Mouse (Mus musculus) midbrain, postnatal 0 days (tissue): ENCODE measurements around the gene Reep1. TPM values are rescaled to one million over a fixed set of nuclear protein-coding genes. Genes with fewer than 3 reads are reported as not detected.
"Not testable (repeated sequence)": the region's sequence is repeated elsewhere in the genome, so short reads cannot be mapped to it uniquely, and the experiment has no call there.

Experiments used
- ATAC-seq: fragments of 200-750 bp; cut with Nextera tagmentation; 2 replicates; pipeline ENCODE4 v1.8.0; 2017; ENCODE audit warnings: moderate number of reproducible peaks, mild to moderate bottlenecking, moderate TSS enrichment, moderate library complexity; ENCODE audit not compliant: low FRiP score
- DNase-seq: peaks from one replicate; pipeline ENCODE4 v3.0.0-alpha.2; 2015; ENCODE audit warnings: low spot score
- H3K27ac ChIP-seq: fragments of 300-500 bp; sonication (generic); 2 replicates; pipeline ENCODE4 v1.5.1; 2014; ENCODE audit warnings: low read depth, mild to moderate bottlenecking, low read length, mixed read lengths
- H3K27me3 ChIP-seq: fragments of 300-500 bp; sonication (generic); 2 replicates; pipeline ENCODE4 v1.6.1; 2014; ENCODE audit warnings: low read length, control low read depth, mixed read lengths; ENCODE audit not compliant: insufficient read depth
- H3K36me3 ChIP-seq: fragments of 300-500 bp; sonication (generic); 2 replicates; pipeline ENCODE4 v1.6.1; 2014; ENCODE audit warnings: low read length, control low read depth, mixed read lengths; ENCODE audit not compliant: insufficient read depth
- H3K4me1 ChIP-seq: fragments of 300-500 bp; sonication (generic); 2 replicates; pipeline ENCODE4 v1.6.1; 2014; ENCODE audit warnings: mild to moderate bottlenecking, control low read depth, antibody characterized with exemption, low read length, mixed read lengths; ENCODE audit not compliant: insufficient read depth
- H3K4me2 ChIP-seq: fragments of 300-500 bp; sonication (generic); 2 replicates; pipeline ENCODE4 v1.6.1; 2014; ENCODE audit warnings: low read depth, mild to moderate bottlenecking, low read length, mixed read lengths; ENCODE audit not compliant: poor library complexity, severe bottlenecking
- H3K4me3 ChIP-seq: fragments of 300-500 bp; sonication (generic); 2 replicates; pipeline ENCODE4 v1.5.1; 2014; ENCODE audit warnings: low read depth, mild to moderate bottlenecking, low read length, moderate library complexity
- H3K9ac ChIP-seq: fragments of 300-500 bp; sonication (generic); replicated peaks from 2 replicates; pipeline ENCODE4 v1.6.1; 2014; ENCODE audit warnings: mild to moderate bottlenecking, low read length, moderate library complexity, mixed read lengths; ENCODE audit not compliant: poor library complexity, severe bottlenecking
- H3K9me3 ChIP-seq: fragments of 300-500 bp; sonication (generic); 2 replicates; pipeline ENCODE4 v1.6.1; 2016; ENCODE audit warnings: low read length, control low read depth
- CTCF ChIP-seq: IDR thresholded peaks from 2 replicates; pipeline ENCODE4 v1.5.1; 2016; ENCODE audit warnings: antibody characterized with exemption, mild to moderate bottlenecking
- WGBS: fragments of 180-500 bp; shearing (Covaris S2); extraction: QIAGEN DNeasy Blood & Tissue Kit; methylation state at CpG from one replicate; pipeline ENCODE4 v1.1.7; 2014; 5-methylcytosine and 5-hydroxymethylcytosine counted together
- polyA plus RNA-seq: library from polyadenylated mRNA; unstranded; fragments of >200 nt; fragmentation: Nextera tagmentation; extraction: Ambion mirVana; gene quantifications from 2 replicates; pipeline ENCODE4 v1.2.1, GENCODE M21; 2015
- total RNA-seq: library from RNA; depleted of rRNA; stranded (reverse); fragments of >200 nt; gene quantifications from 2 replicates; pipeline ENCODE4 v1.2.3, GENCODE M21; 2014; rRNA removed

Reep1 gene
- total and polyA plus RNA-seq, 2 experiments from 2014 or later: 274 to 404 TPM

DNA sequence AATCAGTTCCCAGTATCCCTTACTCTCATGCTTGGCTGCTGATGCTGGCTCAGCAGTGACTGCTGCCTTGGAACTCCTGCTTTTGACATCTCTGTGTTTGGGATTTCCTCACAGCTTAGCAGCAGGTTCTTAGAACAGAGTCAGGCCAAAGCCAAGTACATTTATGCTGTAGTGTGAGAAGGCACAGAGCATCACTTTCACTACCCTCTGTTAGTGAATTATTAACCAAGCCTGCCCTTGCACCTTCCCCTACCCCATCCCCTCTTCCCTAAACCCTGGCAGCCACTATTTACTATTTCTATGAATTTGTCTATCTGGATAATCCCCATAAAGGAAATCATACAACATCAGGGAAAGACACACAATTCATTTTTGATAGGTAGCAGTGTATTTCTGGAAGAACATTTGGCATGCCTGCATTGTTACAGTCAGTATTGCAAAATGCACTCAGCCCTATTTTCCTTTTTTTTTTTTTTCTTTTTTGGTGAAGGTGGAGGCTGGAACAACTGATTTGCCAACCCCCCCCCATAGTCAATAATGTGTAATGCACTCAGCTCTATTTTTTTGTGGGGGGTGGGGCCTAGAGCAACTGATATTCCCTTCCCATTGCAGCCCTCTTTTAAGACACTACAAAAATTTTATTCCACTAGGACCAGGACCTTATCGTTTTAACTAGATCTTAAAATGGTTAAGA is 133.4 kb downstream of the Reep1 start:
- Histone ChIP-seq H3K9ac (no peak overlapping the region), H3K36me3 (no peaks in the 10 kb centered on the region), H3K4me2 (no peak overlapping the region), H3K4me1 (no peaks in the 10 kb centered on the region), H3K27me3 (no peaks in the 10 kb centered on the region), H3K27ac (no peak overlapping the region), H3K4me3 (no peak overlapping the region), H3K9me3 (no peaks in the 10 kb centered on the region)
- ATAC-seq (no peak), DNase-seq (no peak)
- no peak for TF ChIP-seq CTCF
- 100% methylated on average over 1 of the region's 1 CpGs for WGBS

DNA sequence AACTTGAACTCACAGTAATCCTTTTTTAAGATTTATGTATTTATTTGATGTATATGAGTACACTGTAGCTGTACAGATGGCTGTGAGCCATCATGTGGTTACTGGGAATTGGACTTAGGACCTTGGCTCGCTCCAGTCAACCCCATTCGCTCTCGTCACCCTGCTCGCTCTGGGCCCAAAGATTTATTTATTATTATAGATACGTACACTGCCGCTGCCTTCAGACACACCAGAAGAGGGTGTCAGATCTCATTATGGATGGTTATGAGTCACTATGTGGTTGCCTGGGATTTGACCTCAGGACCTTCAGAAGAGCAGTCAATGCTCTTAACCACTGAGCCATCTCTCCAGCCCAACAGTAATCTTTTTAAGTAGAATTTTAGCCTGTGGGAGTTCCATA is 139.5 kb downstream of the Reep1 start:
- H3K4me1 ChIP-seq, ATAC-seq, H3K9ac ChIP-seq, H3K27me3 ChIP-seq, DNase-seq, H3K4me2 ChIP-seq, H3K9me3 ChIP-seq, H3K4me3 ChIP-seq, H3K27ac ChIP-seq: not testable (repeated sequence)
- 94% methylated on average over 6 of the region's 6 CpGs for WGBS
- H3K36me3 ChIP-seq: peaks cover 16% of the 10 kb centered on the region

Other genes with a start within 250 kb of the Reep1 start
- 33.9 and 39.6 TPM in 2 replicates for gene Rnf103, start 213.7 kb upstream of the Reep1 start, total RNA-seq
- 21.5 and 23.2 TPM in 2 replicates for gene Rnf103, start 213.7 kb upstream of the Reep1 start, polyA plus RNA-seq
- gene Chmp3, start 163.8 kb upstream of the Reep1 start, total RNA-seq: 56.0 and 59.9 TPM in 2 replicates
- gene Chmp3, start 163.8 kb upstream of the Reep1 start, polyA plus RNA-seq: 52.4 and 56.1 TPM in 2 replicates
- 34.4 and 49.4 TPM in 2 replicates for gene Kdm3a, start 74.6 kb upstream of the Reep1 start, total RNA-seq
- gene Kdm3a, start 74.6 kb upstream of the Reep1 start, polyA plus RNA-seq: 14.2 and 17.0 TPM in 2 replicates
- 6.8 and 9.5 TPM in 2 replicates for gene Mrpl35, start 119.4 kb downstream of the Reep1 start, total RNA-seq
- gene Mrpl35, start 119.4 kb downstream of the Reep1 start, polyA plus RNA-seq: 45.6 and 46.2 TPM in 2 replicates
- gene Immt, start 123.8 kb downstream of the Reep1 start, total RNA-seq: 100 and 107 TPM in 2 replicates
- 145 and 155 TPM in 2 replicates for gene Immt, start 123.8 kb downstream of the Reep1 start, polyA plus RNA-seq
- gene Ptcd3, start 201.2 kb downstream of the Reep1 start, total RNA-seq: 59.6 and 64.9 TPM in 2 replicates
- gene Ptcd3, start 201.2 kb downstream of the Reep1 start, polyA plus RNA-seq: 57.9 and 58.4 TPM in 2 replicates
- gene Polr1a, start 201.5 kb downstream of the Reep1 start, total RNA-seq: 21.8 and 30.6 TPM in 2 replicates
- 13.8 and 15.8 TPM in 2 replicates for gene Polr1a, start 201.5 kb downstream of the Reep1 start, polyA plus RNA-seq